Mouse (Mus musculus) hindbrain, embryonic 16.5 days (tissue): ENCODE data around the gene 4930469K13Rik. TPM values are rescaled to one million over a fixed set of nuclear protein-coding genes. Genes with fewer than 3 reads are reported as not detected.
A peak's percentile ranks its signal among the peaks of the same experiment; 100 is the strongest.

Source experiments
- ATAC-seq: fragments of 200-750 bp; cut with Nextera tagmentation; 2 replicates; pipeline ENCODE4 v1.8.0; 2017; ENCODE audit warnings: moderate TSS enrichment, moderate library complexity
- H3K27ac ChIP-seq: fragments of 300-500 bp; sonication (generic); 2 replicates; pipeline ENCODE4 v1.5.1; 2014; ENCODE audit warnings: low read depth, mild to moderate bottlenecking, control low read depth, low read length, moderate library complexity
- H3K27me3 ChIP-seq: fragments of 300-500 bp; sonication (generic); replicated peaks from 2 replicates; pipeline ENCODE4 v1.6.1; 2014; ENCODE audit warnings: low read length; ENCODE audit not compliant: control insufficient read depth, insufficient read depth
- H3K36me3 ChIP-seq: fragments of 300-500 bp; sonication (generic); 2 replicates; pipeline ENCODE4 v1.6.1; 2014; ENCODE audit warnings: mild to moderate bottlenecking, low read length, moderate library complexity, mixed read lengths; ENCODE audit not compliant: control insufficient read depth, insufficient read depth
- H3K4me1 ChIP-seq: fragments of 300-500 bp; sonication (generic); 2 replicates; pipeline ENCODE4 v1.6.1; 2014; ENCODE audit warnings: low read depth, low read length; ENCODE audit not compliant: control insufficient read depth, insufficient read depth
- H3K4me2 ChIP-seq: fragments of 300-500 bp; sonication (generic); 2 replicates; pipeline ENCODE4 v1.6.1; 2014; ENCODE audit warnings: mild to moderate bottlenecking, low read length, control low read depth, moderate library complexity
- H3K4me3 ChIP-seq: fragments of 300-500 bp; sonication (generic); 2 replicates; pipeline ENCODE4 v1.5.1; 2014; ENCODE audit warnings: mild to moderate bottlenecking, low read length, control low read depth, moderate library complexity
- H3K9ac ChIP-seq: fragments of 300-500 bp; sonication (generic); 2 replicates; pipeline ENCODE4 v1.6.1; 2014; ENCODE audit warnings: low read depth, mild to moderate bottlenecking, control low read depth, low read length, moderate library complexity
- H3K9me3 ChIP-seq: fragments of 300-500 bp; sonication (generic); 2 replicates; pipeline ENCODE4 v1.6.1; 2014; ENCODE audit warnings: mild to moderate bottlenecking, low read length, moderate library complexity; ENCODE audit not compliant: control insufficient read depth
- WGBS: fragments of 180-500 bp; shearing (Covaris S2); extraction: QIAGEN DNeasy Blood & Tissue Kit; methylation state at CpG from one replicate; pipeline ENCODE4 v1.1.7; 2014; 5-methylcytosine and 5-hydroxymethylcytosine counted together
- polyA plus RNA-seq: library from polyadenylated mRNA; unstranded; fragments of >200 nt; fragmentation: Nextera tagmentation; extraction: Ambion mirVana; gene quantifications from 2 replicates; pipeline ENCODE4 v1.2.1, GENCODE M21; 2015

4930469K13Rik gene
- polyA plus RNA-seq, 1 experiment from 2014 or later: 7.9 TPM

GRCm38 (mm10) chr11:34117581-34117980 is 19.2 kb upstream of the 4930469K13Rik start:
- Histone ChIP-seq H3K36me3 (no peaks in the 10 kb centered on the region), H3K27me3 (no peaks in the 10 kb centered on the region), H3K4me3 (no peak overlapping the region), H3K4me1 (peaks cover 12% of the 10 kb centered on the region), H3K9me3 (no peaks in the 10 kb centered on the region), H3K9ac (no peak overlapping the region), H3K4me2 (no peak overlapping the region), H3K27ac (no peak overlapping the region)
- ATAC-seq: no peak
- 93% methylated on average over 3 of the region's 3 CpGs for WGBS

- H3K4me2 ChIP-seq: no peak overlapping the region
- 74% methylated on average over 2 of the region's 2 CpGs for WGBS
- no peaks in the 10 kb centered on the region for H3K9me3 ChIP-seq
- no peaks in the 10 kb centered on the region for H3K36me3 ChIP-seq
- no peak overlapping the region for H3K9ac ChIP-seq
- no peaks in the 10 kb centered on the region for H3K27me3 ChIP-seq
- no peak overlapping the region for H3K4me3 ChIP-seq
- H3K27ac ChIP-seq: no peak overlapping the region
- H3K4me1 ChIP-seq: peaks cover 12% of the 10 kb centered on the region
- no peak for ATAC-seq
Measured at GRCm38 (mm10) chr11:34116572-34117135, 18.3 kb upstream of the 4930469K13Rik start.

GRCm38 (mm10) chr11:34113760-34114159 is 15.4 kb upstream of the 4930469K13Rik start:
- WGBS: 37% methylated on average over 2 of the region's 2 CpGs

GRCm38 (mm10) chr11:34112781-34113380 is 14.5 kb upstream of the 4930469K13Rik start:
- no peak overlapping the region for H3K4me2 ChIP-seq
- H3K9me3 ChIP-seq: no peaks in the 10 kb centered on the region
- ATAC-seq: peak; percentile 97
- no peak overlapping the region for H3K4me3 ChIP-seq
- peaks cover 12% of the 10 kb centered on the region for H3K4me1 ChIP-seq
- H3K27ac ChIP-seq: peak overlapping the region; percentile 65
- H3K27me3 ChIP-seq: no peaks in the 10 kb centered on the region
- 20% methylated on average over 4 of the region's 4 CpGs for WGBS
- no peaks in the 10 kb centered on the region for H3K36me3 ChIP-seq
- H3K9ac ChIP-seq: no peak overlapping the region

More at GRCm38 (mm10) chr11:34113760-34114159, 15.4 kb upstream of the 4930469K13Rik start:
- Histone ChIP-seq H3K27me3 (no peaks in the 10 kb centered on the region), H3K36me3 (no peaks in the 10 kb centered on the region), H3K9me3 (no peaks in the 10 kb centered on the region), H3K4me2 (no peak overlapping the region), H3K9ac (no peak overlapping the region), H3K4me1 (peaks cover 12% of the 10 kb centered on the region), H3K27ac (peak overlapping the region; percentile 19), H3K4me3 (no peak overlapping the region)
- peak; percentile 14; the same call in 1 of the 2 replicates for ATAC-seq

- no peaks in the 10 kb centered on the region for H3K36me3 ChIP-seq
- H3K9me3 ChIP-seq: no peaks in the 10 kb centered on the region
- 52% methylated on average over 7 of the region's 7 CpGs for WGBS
- ATAC-seq: no peak
- H3K9ac ChIP-seq: no peak overlapping the region
- H3K27me3 ChIP-seq: no peaks in the 10 kb centered on the region
- H3K27ac ChIP-seq: no peak overlapping the region
- H3K4me1 ChIP-seq: peaks cover 12% of the 10 kb centered on the region
- no peak overlapping the region for H3K4me2 ChIP-seq
- no peak overlapping the region for H3K4me3 ChIP-seq
Measured at GRCm38 (mm10) chr11:34111940-34112339, 13.6 kb upstream of the 4930469K13Rik start.

GRCm38 (mm10) chr11:34109260-34109659 is 10.9 kb upstream of the 4930469K13Rik start:
- H3K27ac ChIP-seq: no peak overlapping the region
- peaks cover 22% of the 10 kb centered on the region for H3K4me1 ChIP-seq
- H3K27me3 ChIP-seq: no peaks in the 10 kb centered on the region
- no peaks in the 10 kb centered on the region for H3K36me3 ChIP-seq
- no peaks in the 10 kb centered on the region for H3K9me3 ChIP-seq
- H3K4me2 ChIP-seq: no peak overlapping the region
- ATAC-seq: no peak
- 95% methylated on average over 1 of the region's 1 CpGs for WGBS
- no peak overlapping the region for H3K4me3 ChIP-seq
- no peak overlapping the region for H3K9ac ChIP-seq

GRCm38 (mm10) chr11:34104919-34105318 is 6.6 kb upstream of the 4930469K13Rik start:
- Histone ChIP-seq H3K4me3 (no peak overlapping the region), H3K9ac (no peak overlapping the region), H3K27me3 (no peaks in the 10 kb centered on the region), H3K4me1 (peaks cover 10% of the 10 kb centered on the region), H3K4me2 (no peak overlapping the region), H3K27ac (no peak overlapping the region), H3K36me3 (no peaks in the 10 kb centered on the region), H3K9me3 (no peaks in the 10 kb centered on the region)
- ATAC-seq: peak; percentile 32; the same call in 1 of the 2 replicates
- WGBS: 16% methylated on average over 1 of the region's 1 CpGs

- H3K27ac ChIP-seq: no peak overlapping the region
- no peak overlapping the region for H3K4me2 ChIP-seq
- no peaks in the 10 kb centered on the region for H3K9me3 ChIP-seq
- whole genome bisulfite sequencing: 93% methylated on average over 4 of the region's 4 CpGs
- no peak overlapping the region for H3K9ac ChIP-seq
- H3K4me1 ChIP-seq: peaks cover 10% of the 10 kb centered on the region
- ATAC-seq: no peak
- no peak overlapping the region for H3K4me3 ChIP-seq
- no peaks in the 10 kb centered on the region for H3K27me3 ChIP-seq
- H3K36me3 ChIP-seq: no peaks in the 10 kb centered on the region
Measured at GRCm38 (mm10) chr11:34101827-34102226, 3.5 kb upstream of the 4930469K13Rik start.

GRCm38 (mm10) chr11:34087064-34087463 is 11.3 kb downstream of the 4930469K13Rik start:
- Histone ChIP-seq H3K27me3 (no peaks in the 10 kb centered on the region), H3K4me1 (no peaks in the 10 kb centered on the region), H3K36me3 (no peaks in the 10 kb centered on the region), H3K4me3 (no peak overlapping the region), H3K27ac (no peak overlapping the region), H3K9me3 (no peaks in the 10 kb centered on the region), H3K4me2 (no peak overlapping the region), H3K9ac (no peak overlapping the region)
- 75% methylated on average over 3 of the region's 3 CpGs for WGBS
- no peak for ATAC-seq
